Mouse (Mus musculus) macrophage (primary cell): ENCODE data around the gene Parp3. TPM values are rescaled to one million over a fixed set of nuclear protein-coding genes. Genes with fewer than 3 reads are reported as not detected.
A peak's percentile ranks its signal among the peaks of the same experiment; 100 is the strongest.
"Not testable (repeated sequence)": the region's sequence is repeated elsewhere in the genome, so short reads cannot be mapped to it uniquely, and the experiment has no call there.

Source experiments
- H3K27ac ChIP-seq: fragments of 350-480 bp; formaldehyde crosslinking; 2 replicates; pipeline ENCODE4 v1.9.0; 2021
- H3K36me3 ChIP-seq: fragments of 350-480 bp; formaldehyde crosslinking; 2 replicates; pipeline ENCODE4 v1.9.0; 2021; ENCODE audit errors: inconsistent target
- H3K4me3 ChIP-seq: fragments of 350-480 bp; formaldehyde crosslinking; 2 replicates; pipeline ENCODE4 v1.9.0; 2021; ENCODE audit errors: inconsistent target
- H3K79me2 ChIP-seq: fragments of 350-480 bp; formaldehyde crosslinking; 2 replicates; pipeline ENCODE4 v1.9.0; 2021; ENCODE audit errors: inconsistent target
- WGBS: methylation state at CpG from one replicate; pipeline ENCODE4 v1.1.7; 2026; ENCODE audit warnings: inconsistent platforms; ENCODE audit not compliant: missing documents; 5-methylcytosine and 5-hydroxymethylcytosine counted together
- polyA plus RNA-seq: library from polyadenylated mRNA; stranded (reverse); fragments of 250-400 nt; gene quantifications from 3 replicates; pipeline ENCODE4 v1.2.4, GENCODE M21; 2018; ENCODE audit warnings: inconsistent platforms
- total RNA-seq, 78 experiments: library from RNA; depleted of rRNA; stranded (reverse); fragments of 250-400 nt; gene quantifications; 1 replicate in 9 of 78; 2 replicates in 24 of 78; 3 replicates in 43 of 78; 4 replicates in 2 of 78; pipeline ENCODE4 v1.2.4; 2018; ENCODE audit warnings: inconsistent platforms in 56 of 78

Parp3 gene
- total RNA-seq (2018; cell fraction: chromatin; rRNA removed) = 100 to 1,000 TPM in 17 of 26 experiments, 10 to 100 TPM in 9; 48.9 to 188 (median 124) TPM
- 10 to 100 TPM; 15.1 to 57.8 (median 27.0) TPM for total RNA-seq (2018; cell fraction: cytosol; rRNA removed)
- 100 to 1,000 TPM in 12 of 26 experiments, 10 to 100 TPM in 14; 58.4 to 171 (median 95.9) TPM for total RNA-seq (2018; cell fraction: nucleus; rRNA removed)
- 28.0 to 31.0 TPM (median 28.4 TPM) in 3 replicates for polyA plus RNA-seq

DNA sequence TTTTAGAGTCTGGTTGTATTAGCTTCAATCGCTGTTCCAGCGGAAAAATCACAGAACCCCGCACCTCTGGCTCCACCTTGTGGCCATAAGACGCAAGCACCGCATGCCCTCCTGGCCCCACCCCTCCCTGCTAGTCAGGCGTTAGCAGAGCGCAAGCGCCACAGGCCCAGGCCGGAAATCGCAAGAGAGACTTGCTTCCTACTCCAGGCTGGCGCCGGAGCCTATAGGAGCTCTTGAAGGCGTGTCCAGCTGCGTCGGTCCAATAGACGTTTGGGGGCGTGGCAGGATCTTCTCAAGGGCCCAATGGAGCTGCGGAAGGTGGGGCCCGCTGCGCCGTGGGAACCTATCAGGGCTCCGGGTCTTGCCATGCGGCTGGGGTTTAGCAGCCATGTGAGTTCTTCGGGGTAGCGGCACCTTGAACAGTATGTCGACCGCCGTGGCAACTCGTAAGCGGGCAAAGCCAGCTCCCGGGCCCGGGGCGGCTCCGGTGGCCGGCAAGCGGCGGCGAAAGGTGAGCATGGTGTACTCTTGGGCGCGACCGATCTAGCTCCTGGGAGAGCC lies at the start of gene Parp3:
Gene Parp3, minus strand, starts transcription at position 26 of the 561 bp plus-strand sequence.
- Histone ChIP-seq H3K36me3 (peaks cover 19% of the 10 kb centered on the region; the same call in 1 of the 2 replicates), H3K79me2 (peaks cover 38% of the 10 kb centered on the region), H3K27ac (peak within 1 kb of the TSS; percentile 94), H3K4me3 (peak within 1 kb of the TSS; percentile 87)
- 1% methylated on average over 39 of the region's 41 CpGs for WGBS

DNA sequence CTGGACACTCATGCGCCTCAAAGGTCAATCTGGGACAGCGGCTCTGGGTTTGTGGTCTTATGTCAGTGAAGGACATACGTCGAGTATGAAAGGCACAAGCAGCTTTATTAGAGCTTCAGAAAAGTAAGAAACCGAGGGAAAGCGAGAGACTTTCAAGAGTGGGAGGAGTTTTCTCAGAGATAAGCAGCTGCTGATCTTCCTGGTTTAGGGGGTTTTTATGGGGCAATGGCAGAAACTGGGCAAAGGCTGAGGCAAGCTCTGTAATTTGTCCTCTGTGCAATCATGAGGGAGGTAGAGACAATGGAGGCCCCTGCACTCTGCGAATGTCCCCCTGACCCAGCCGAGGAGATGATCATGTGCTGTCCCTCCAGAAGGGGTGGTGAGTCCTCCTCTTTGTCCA lies 43.2 kb upstream of the Parp3 start:
- Histone ChIP-seq H3K79me2 (no peaks in the 10 kb centered on the region), H3K36me3 (no peaks in the 10 kb centered on the region), H3K4me3 (no peak overlapping the region), H3K27ac (no peak overlapping the region)
- 74% methylated on average over 8 of the region's 8 CpGs for WGBS

DNA sequence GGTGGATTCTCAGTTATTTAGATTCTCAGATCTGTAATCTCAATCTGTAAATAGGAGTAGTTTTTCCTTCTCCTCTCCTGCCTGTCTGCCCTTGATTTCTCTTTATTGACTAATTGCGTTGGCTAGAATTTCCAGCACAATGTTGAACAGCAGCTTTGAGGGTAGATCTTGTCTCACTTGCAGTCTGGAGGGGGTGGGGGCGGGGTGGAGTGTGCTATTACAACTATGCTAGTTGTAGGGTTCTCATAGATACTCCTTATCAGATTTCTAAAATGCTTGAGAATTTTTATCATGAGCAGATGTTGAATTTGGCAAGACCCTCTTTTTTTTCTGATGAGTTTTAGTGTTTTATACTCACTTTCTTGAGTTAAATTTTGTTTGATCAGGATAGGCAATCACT lies 42.7 kb upstream of the Parp3 start:
- H3K4me3 ChIP-seq = no peak overlapping the region
- WGBS = 68% methylated on average over 2 of the region's 2 CpGs
- no peaks in the 10 kb centered on the region for H3K79me2 ChIP-seq
- H3K36me3 ChIP-seq = no peaks in the 10 kb centered on the region
- H3K27ac ChIP-seq = no peak overlapping the region

DNA sequence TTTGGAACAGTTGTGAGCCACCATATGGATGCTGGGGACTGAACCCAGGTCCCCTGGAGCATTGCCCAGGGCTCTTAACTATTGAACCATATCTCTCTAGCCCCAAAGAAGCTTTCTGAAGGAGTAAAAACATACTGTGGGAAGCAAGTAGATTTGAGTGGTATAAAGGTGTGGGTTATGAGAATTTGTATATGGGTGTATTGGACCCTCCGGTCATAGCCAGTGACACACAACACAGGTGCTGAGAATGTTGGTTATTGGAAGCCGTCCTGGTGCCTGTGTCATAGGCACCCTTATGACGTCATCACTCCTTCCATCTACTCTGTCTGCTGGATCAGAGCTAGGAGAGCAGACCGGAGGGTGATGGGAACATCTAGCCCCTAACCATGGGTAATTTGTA lies 37.5 kb upstream of the Parp3 start, which contains the start of gene Iqcf5:
Gene Iqcf5, plus strand, starts transcription at position 301 of the 400 bp plus-strand sequence.
- Histone ChIP-seq H3K4me3 (no peak within 1 kb of the TSS), H3K27ac (no peak within 1 kb of the TSS), H3K79me2 (no peaks in the 10 kb centered on the region), H3K36me3 (no peaks in the 10 kb centered on the region)
- 90% methylated on average over 4 of the region's 4 CpGs for WGBS

DNA sequence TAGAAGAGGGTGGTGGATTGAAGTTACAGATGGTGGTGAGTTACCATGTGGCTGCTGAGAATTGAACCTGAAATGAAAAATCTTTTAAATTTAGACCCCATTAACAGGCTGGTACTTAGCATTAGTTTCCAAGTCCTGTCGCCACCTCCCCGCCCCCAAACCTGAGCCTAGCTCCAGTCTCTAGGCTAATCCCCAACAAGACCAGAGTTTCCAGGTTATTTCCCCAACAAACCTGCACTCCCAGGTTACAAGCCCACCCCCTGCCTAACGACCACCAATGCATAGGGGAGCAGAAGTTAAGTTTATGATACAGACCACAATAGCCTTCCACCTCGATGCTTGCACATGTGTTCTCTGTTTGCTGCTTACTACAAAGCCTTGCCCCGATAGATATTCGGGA lies 36.8 kb upstream of the Parp3 start:
- H3K79me2 ChIP-seq = no peaks in the 10 kb centered on the region
- WGBS = 72% methylated on average over 5 of the region's 6 CpGs
- no peak overlapping the region for H3K27ac ChIP-seq
- H3K4me3 ChIP-seq = no peak overlapping the region
- no peaks in the 10 kb centered on the region for H3K36me3 ChIP-seq

DNA sequence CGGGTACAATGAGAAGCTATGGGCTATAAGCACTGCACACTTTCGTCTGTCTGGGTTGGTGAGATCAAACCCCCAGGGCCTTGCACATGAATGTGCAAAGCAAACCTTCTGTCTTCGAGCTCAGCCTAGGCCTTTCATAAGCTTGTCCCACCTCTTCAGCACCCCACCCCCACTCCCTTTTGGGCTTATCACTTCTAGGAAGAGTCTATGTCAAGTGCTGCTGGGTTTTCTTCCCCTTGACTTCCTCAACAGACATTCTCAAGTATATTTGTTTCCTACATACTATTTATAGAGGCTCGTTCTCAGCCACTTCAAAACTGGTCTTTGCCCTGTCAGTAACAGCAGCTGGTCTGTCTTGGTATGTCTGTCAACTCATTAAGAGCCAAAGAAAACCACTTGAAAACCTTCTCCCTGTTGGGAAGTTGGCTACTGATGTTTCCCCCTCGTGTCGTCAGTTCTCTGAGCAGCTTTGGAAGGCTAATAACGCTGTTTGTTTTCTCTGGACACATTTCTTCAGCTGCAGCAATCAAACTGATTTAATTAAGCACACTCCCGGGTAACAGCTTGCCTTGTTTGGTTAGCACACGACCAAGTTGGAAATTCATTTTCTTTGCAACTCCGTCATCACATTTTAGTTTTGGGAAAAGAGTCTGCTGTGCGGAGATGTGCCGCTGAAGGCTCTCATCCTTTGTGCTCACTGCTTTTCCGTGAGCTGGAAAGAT lies 36.1 kb upstream of the Parp3 start:
- no peaks in the 10 kb centered on the region for H3K36me3 ChIP-seq

GRCm38 (mm10) chr9:106509356-106509755 lies 32.6 kb upstream of the Parp3 start:
- Histone ChIP-seq H3K79me2 (no peaks in the 10 kb centered on the region), H3K27ac (no peak overlapping the region), H3K36me3 (no peaks in the 10 kb centered on the region), H3K4me3 (no peak overlapping the region)
- 93% methylated on average over 10 of the region's 10 CpGs for WGBS

More for the DNA sequence above, 36.1 kb upstream of the Parp3 start:
- H3K4me3 ChIP-seq = no peak overlapping the region
- no peaks in the 10 kb centered on the region for H3K79me2 ChIP-seq
- no peak overlapping the region for H3K27ac ChIP-seq
- 53% methylated on average over 13 of the region's 13 CpGs for WGBS

DNA sequence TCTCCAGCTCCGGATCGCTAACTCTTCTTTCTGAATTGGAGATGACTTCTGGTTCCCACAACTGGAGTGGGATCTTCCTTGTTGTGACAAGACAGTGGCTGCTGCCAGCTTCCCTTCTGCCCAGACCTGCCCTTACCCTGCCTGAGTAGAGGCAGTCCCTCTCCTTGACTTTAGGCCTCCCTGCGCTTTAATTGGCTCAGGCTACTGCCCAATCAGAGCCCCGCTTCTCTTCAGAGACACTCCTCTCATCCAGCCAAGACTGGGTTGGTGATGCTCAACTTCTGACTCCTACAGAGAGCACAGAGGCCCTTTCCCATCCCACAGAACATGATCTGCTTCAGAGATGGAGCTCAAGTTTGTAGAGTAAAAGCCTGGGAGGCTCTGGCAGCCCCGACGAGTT lies 27.5 kb upstream of the Parp3 start:
- Histone ChIP-seq H3K36me3 (no peaks in the 10 kb centered on the region), H3K27ac (no peak overlapping the region), H3K79me2 (no peaks in the 10 kb centered on the region), H3K4me3 (no peak overlapping the region)
- 90% methylated on average over 6 of the region's 6 CpGs for WGBS

GRCm38 (mm10) chr9:106501846-106502245 lies 25.1 kb upstream of the Parp3 start:
- no peak overlapping the region for H3K4me3 ChIP-seq
- 91% methylated on average over 22 of the region's 22 CpGs for WGBS
- no peaks in the 10 kb centered on the region for H3K36me3 ChIP-seq
- H3K79me2 ChIP-seq = no peaks in the 10 kb centered on the region
- no peak overlapping the region for H3K27ac ChIP-seq

DNA sequence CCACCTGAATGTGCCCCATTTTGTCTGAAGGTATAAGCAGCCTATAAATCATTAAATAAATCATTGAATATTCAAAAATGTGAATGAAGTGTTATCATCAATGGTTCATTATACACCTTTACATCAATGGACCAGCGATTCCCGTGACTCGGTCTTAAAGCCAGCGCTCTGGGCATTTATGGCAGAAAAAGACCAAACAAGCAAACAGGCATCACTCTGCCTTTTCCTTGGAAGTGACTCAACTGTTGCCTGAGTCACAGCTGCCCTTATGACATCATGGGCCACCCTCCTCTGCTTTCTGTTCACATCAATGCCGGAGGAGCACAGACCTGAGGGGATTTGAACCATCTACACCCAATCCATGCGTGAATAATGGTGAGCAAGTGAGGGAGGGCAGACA lies 22.9 kb upstream of the Parp3 start, which contains the start of gene Iqcf1:
Gene Iqcf1, plus strand, starts transcription at position 301 of the 400 bp plus-strand sequence.
- no peaks in the 10 kb centered on the region for H3K36me3 ChIP-seq
- WGBS = 91% methylated on average over 6 of the region's 6 CpGs
- no peaks in the 10 kb centered on the region for H3K79me2 ChIP-seq
- H3K27ac ChIP-seq = no peak within 1 kb of the TSS
- no peak within 1 kb of the TSS for H3K4me3 ChIP-seq

DNA sequence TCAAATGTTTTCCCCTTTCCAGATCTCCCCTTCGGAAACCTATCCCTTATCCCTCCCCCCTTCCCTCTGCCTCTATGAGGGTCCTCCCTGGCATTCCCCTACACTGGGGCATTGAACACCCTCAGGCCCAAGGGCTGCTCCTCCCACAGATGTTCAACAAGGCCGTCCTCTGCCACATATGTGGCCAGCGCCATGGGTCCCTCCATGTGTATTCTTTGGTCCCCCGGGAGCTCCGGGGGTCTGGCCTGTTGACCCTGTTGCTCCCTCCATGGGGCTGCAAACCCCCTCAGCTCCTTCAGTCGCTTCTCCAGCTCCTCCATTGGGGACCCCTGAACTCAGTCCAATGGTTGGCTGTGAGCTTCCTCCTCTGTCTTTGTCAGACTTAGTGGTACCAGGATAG lies 10.9 kb upstream of the Parp3 start:
- not testable (repeated sequence) for H3K27ac ChIP-seq, H3K4me3 ChIP-seq, H3K79me2 ChIP-seq
- peaks cover 26% of the 10 kb centered on the region; the same call in 1 of the 2 replicates for H3K36me3 ChIP-seq
- 97% methylated on average over 6 of the region's 6 CpGs for WGBS

DNA sequence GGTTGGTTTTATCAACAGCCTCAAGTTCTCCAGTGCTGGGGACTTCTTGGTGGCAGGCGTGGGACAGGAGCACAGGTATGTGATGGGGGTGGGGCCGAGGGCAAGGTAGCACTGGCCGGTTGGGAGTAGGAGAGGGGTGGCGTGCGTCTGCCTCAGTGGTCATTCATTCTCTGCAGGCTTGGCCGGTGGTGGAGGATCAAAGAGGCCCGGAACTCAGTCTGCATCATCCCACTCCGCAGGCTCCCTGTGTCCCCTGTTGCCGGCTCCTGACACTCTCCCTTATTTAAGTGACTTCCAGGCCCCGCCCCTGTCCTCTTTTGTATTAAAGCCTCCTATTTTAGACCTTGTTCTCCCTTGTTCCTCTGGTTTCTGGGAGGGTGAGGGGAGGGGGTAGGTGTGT lies 8.3 kb upstream of the Parp3 start:
- H3K36me3 ChIP-seq = peaks cover 36% of the 10 kb centered on the region; the same call in 1 of the 2 replicates
- 94% methylated on average over 10 of the region's 10 CpGs for WGBS
- no peak overlapping the region for H3K4me3 ChIP-seq
- no peaks in the 10 kb centered on the region; the same call in 1 of the 2 replicates for H3K79me2 ChIP-seq
- no peak overlapping the region for H3K27ac ChIP-seq

- Histone ChIP-seq H3K4me3 (no peak overlapping the region), H3K27ac (no peak overlapping the region), H3K36me3 (peaks cover 36% of the 10 kb centered on the region; the same call in 1 of the 2 replicates), H3K79me2 (peaks cover 13% of the 10 kb centered on the region)
- WGBS = 97% methylated on average over 17 of the region's 17 CpGs
Measured at GRCm38 (mm10) chr9:106483606-106484005, 6.9 kb upstream of the Parp3 start.

GRCm38 (mm10) chr9:106483136-106483535 lies 6.4 kb upstream of the Parp3 start:
- H3K79me2 ChIP-seq = peaks cover 18% of the 10 kb centered on the region
- WGBS = 97% methylated on average over 10 of the region's 10 CpGs
- H3K27ac ChIP-seq = no peak overlapping the region
- peaks cover 36% of the 10 kb centered on the region; the same call in 1 of the 2 replicates for H3K36me3 ChIP-seq
- no peak overlapping the region for H3K4me3 ChIP-seq

DNA sequence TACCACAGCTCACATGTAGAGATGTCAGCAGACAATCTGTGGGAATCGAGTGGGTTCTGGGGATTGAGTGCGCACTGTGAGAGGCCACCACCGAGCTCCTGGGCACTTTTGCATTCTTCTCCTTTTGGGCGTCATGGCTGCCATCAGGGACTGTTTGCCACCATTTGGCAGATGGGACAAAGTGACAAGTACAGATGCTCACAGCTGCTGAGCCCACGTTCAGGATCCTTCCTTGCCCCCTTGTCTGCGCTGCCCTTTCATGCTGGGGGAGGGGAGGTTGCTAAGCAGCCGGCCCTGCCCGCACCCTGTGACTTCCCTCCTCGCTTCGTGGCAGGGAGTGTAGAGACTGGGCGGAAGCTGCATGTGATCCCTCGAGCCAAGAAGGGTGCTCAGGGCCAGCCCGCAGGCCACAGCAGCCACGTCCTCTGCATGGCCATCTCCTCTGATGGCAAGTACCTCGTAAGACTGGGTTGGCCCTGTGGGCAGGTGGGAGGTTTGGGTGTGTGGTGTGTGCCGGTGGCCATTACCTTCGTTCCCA lies 5.9 kb upstream of the Parp3 start:
- WGBS = 88% methylated on average over 14 of the region's 17 CpGs
- peaks cover 22% of the 10 kb centered on the region for H3K79me2 ChIP-seq
- no peak overlapping the region for H3K27ac ChIP-seq
- no peak overlapping the region for H3K4me3 ChIP-seq
- H3K36me3 ChIP-seq = peaks cover 36% of the 10 kb centered on the region; the same call in 1 of the 2 replicates
